Mouse (Mus musculus): Measurements from ENCODE around the gene Ano2.

The Ano2 gene

DNA sequence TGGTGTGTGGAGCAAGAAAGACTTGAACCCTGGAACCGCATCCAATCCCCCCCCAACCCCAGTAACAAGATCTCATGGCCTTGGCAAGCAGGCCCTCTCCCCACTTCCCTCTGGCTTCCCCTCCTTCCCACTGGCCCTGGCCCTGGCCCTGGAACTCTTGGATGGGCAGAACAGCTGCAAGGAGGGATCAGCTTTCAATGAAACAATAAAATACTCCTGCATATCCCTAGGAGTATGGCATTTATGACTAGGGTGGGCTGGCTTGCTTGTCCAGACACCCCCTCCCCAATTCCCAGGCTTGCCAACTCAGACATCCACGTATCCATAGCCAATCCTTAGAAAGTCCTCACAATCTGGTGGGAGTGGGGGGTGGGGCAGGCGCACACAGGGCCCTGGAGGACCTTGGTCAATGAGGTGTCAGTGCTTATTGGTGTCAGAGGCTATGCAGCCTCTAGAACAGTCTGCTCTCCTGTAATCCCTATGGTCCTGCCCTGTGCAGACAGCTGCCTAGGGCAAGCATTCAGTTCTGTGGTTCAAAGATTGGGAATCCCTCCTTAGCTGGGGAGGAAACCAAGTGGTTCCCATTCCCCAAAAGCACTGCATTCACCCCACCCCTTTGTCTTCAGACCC lies 396.2 kb downstream of the Ano2 start:
- DNase-seq: no peak

DNA sequence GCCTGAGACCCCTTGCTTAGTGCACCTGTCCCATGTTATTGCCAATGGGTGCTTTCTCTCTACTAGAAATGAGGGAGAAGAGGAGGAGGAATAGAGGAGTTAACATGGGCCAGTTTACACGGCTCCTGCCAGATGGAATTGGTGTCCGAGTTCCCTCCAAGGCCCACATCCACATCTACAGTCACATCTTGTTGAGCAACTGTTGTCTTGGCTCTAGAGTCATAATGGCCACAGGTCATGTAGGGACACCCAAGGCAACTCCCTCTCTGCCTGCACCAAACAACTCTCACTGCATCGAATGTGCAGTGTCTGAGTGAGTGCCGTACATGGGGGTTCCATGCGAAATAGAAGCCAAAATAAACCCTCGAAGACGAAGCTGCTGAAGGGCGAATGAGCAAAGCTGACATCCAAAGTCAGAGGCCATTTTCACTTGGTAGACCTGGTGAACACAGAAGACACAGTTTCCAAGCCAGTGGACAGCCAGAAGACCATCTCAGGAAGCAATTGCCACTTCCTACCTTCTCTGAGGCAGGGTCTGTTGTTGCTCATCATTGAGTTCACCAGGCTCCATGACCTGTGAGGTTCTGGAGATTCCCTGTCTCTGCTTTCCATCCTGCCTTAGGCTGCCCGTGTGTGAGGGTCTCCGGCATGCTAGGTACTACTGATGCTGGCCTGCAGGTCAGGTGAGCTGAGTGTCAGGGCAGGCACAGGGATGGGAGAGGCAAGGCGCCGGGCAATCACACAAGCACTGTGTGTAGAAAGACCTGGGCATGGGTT lies 398.5 kb downstream of the Ano2 start:
- no peak for DNase-seq
